Mouse (Mus musculus) bone marrow macrophage, adult 2 months (primary cell): ENCODE measurements around the gene Spats1. TPM values are rescaled to one million over a fixed set of nuclear protein-coding genes. Genes with fewer than 3 reads are reported as not detected.

Experiments used
- H3K27ac ChIP-seq: 2 replicates; pipeline ENCODE4 v1.5.1; 2012; ENCODE audit warnings: low read depth, low read length; ENCODE audit not compliant: insufficient read depth
- H3K4me1 ChIP-seq: 2 replicates; pipeline ENCODE4 v1.6.1; 2012; ENCODE audit warnings: low read length; ENCODE audit not compliant: control insufficient read depth, insufficient read depth
- H3K4me3 ChIP-seq: 2 replicates; pipeline ENCODE4 v1.5.1; 2012; ENCODE audit warnings: mild to moderate bottlenecking, low read length, moderate library complexity; ENCODE audit not compliant: insufficient read depth
- CTCF ChIP-seq: IDR thresholded peaks from 2 replicates; pipeline ENCODE4 v1.5.1; 2012; ENCODE audit warnings: low read depth, mild to moderate bottlenecking, low read length, moderate library complexity
- POLR2A ChIP-seq: IDR thresholded peaks from 2 replicates; pipeline ENCODE4 v1.6.1; 2012; ENCODE audit warnings: mild to moderate bottlenecking, low read depth, low read length, borderline replicate concordance
- polyA plus RNA-seq: library from polyadenylated mRNA; stranded (reverse); fragments of >200 nt; gene quantifications from 2 replicates; pipeline ENCODE4 v1.2.4, GENCODE M21; 2012; ENCODE audit not compliant: missing spikeins, insufficient read depth, insufficient read length

Spats1 gene
- not detected in 2 replicates for polyA plus RNA-seq

DNA sequence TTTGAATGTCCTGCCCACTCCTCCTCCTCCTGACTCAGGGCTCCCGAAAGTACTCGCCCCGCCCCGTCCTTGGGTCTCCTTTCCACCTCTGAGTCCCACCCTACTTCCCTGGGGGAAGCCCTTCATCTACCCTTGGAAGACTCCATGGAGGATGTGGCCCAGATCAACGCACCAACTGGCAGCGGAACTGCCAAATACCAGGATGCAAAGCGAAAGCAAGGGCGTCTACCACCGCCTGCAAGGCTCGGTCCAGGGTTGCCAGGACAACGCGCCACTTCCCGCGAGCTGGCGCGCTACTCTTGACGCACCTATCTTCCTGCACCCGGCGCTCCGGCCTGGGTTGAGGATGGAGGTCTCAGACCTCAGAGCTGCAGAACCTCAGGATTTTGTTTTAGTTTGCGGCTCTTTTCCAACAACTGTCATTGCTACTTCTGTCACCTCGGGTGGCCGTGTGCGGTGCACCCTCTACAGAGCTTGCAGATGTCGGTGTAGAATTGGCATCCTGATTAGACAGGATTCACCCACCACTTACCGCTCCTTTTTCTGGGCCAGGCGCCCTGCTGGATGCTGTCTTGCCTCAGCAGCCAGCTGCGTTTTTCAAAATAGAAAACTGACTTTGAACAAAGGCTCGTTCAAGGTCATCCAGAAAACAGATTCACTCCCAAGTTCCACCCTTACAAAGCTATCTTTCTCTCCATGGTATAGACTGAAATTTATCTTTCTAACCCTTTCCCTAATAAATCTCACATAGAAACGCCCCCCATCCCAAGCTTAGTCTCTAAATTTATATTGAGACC is at the start of gene Spats1:
Gene Spats1 (minus strand): TSS at position 747 of the 797 bp plus-strand sequence.
- Histone ChIP-seq H3K4me3 (peak within 1 kb of the TSS; percentile 57), H3K4me1 (peaks cover 6% of the 10 kb centered on the region), H3K27ac (no peak within 1 kb of the TSS)
- no peak for TF ChIP-seq POLR2A
- TF ChIP-seq CTCF: no peak

DNA sequence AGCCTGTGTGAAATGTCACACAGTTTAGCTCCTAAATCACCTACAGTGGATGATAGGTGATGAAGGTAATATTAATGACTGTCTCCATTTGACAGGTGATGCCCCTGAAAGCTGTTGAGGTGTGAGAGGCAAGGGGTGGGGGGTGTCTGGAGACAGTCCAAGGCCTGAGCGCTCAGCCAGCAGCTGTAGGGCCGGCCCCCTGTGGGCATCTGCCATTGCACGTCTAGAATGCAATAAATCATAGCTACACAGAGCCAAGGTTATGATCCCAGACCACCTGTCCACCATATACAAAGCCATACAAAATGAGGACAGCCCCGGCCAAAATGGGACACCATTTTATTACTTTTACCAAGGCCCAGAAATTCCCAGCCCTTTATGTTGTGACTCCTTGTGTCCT is 49.7 kb upstream of the Spats1 start:
- no peaks in the 10 kb centered on the region for H3K4me1 ChIP-seq
- no peak overlapping the region for H3K27ac ChIP-seq
- H3K4me3 ChIP-seq: no peak overlapping the region
- no peak for TF ChIP-seq CTCF
- TF ChIP-seq POLR2A: no peak

DNA sequence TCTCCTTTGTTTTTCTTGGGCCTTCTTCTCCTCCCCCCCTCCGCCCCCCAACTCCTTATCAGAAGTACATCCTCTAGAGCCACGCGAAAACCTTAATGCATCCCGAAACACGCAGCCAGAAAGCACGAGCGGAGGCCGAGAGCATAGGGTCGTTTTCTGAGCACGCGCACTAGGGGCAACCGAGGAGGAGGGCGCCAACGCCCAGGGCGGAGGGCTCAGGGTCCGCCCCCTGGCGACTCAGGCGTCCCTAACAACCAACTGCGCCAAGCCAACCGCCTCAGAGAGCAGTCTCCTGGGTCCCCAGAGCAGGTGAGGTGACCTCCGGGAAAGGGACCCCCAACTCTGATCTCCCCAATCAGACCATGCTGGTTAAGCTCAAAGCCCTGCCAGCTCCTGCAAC is 48.0 kb upstream of the Spats1 start, which contains the start of gene Tcte1:
Gene Tcte1 (plus strand): TSS at position 172 of the 400 bp plus-strand sequence.
- H3K4me3 ChIP-seq: no peak within 1 kb of the TSS
- TF ChIP-seq CTCF: no peak
- no peak for TF ChIP-seq POLR2A
- no peaks in the 10 kb centered on the region for H3K4me1 ChIP-seq
- H3K27ac ChIP-seq: no peak within 1 kb of the TSS

DNA sequence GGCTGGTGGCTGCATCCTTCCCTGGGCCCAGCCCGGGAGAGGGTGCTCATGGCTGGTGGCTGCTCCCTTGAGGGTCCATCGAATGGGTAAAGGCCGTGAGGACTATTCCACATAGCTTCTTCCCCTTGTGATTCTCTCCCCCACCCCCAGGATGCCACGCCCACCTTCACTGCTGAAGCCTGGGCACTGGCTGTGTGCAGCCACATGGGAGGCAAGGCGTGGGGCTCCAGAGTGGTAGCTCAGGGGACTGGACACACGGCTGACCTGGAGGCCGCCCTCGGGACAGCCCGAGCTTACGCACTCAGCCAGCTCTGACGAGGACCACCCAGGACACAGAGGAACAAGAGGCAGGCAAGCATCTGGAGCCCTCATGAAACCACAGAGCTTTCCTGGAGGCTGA is 44.9 kb upstream of the Spats1 start:
- no peak for TF ChIP-seq CTCF
- TF ChIP-seq POLR2A: no peak
- Histone ChIP-seq H3K4me1 (no peaks in the 10 kb centered on the region), H3K27ac (no peak overlapping the region), H3K4me3 (no peak overlapping the region)

DNA sequence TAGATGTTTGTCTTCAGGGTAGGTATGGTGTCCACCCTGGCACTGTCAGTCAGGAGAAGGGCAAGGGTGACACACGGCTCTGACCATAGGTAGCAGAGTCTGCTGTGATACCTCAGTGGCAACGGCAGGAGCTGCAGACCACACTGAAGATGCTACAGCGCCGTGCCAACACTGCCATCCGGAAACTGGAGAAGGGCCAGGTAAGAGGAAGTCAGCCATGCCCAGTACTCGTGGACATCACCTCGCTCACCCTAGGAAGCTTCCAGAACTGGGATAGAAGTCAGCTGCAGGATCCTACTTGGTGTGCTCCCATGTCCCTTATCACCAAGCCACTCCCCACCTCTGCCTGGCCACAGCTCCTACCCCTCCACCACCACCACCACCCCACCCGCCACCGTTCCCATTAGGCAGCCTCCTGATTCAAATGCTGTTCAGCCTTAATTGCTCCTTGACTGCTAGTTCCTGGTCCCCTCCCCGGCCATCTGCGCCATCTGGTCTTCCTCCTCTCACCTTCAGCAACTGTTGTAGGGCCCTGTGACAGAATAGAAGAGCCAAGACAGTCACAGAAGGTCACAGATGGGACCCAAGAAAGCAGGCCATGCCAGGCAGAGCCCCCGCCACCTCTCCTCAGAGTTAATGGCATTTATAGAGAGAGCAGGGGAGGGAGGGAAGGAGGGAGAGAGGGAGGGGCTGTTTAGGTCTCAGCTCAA is 43.7 kb upstream of the Spats1 start:
- Histone ChIP-seq H3K4me1 (no peaks in the 10 kb centered on the region), H3K4me3 (no peak overlapping the region), H3K27ac (no peak overlapping the region)
- no peak for TF ChIP-seq POLR2A
- TF ChIP-seq CTCF: no peak

DNA sequence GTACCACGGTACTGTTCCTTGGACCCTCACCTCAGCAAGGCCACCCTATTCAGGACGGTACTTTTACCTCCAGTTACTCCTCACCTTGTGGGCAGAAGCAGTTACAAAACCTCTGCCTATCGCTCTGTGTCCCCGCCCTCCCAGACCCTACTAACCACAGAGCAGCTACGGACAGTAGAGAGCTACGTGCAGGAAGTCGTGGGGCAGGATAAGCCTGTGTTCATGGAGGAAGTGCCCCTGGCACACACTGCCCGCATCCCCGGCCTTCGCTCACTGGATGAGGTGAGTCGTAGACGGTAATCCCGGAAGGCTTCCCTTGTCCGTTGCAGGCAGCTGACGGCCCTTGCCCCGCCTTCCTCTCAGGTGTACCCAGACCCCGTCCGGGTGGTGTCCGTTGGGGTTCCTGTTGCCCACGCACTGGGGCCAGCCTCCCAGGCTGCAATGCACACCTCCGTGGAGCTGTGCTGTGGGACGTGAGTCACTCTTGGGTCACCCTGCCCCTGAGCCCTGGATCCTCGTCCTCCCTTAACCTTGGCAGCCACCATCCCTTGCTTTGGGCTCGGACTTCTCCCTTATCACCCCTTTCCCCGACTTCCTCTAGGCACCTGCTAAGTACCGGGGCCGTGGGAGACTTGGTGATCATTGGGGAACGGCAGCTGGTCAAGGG is 42.5 kb upstream of the Spats1 start:
- no peaks in the 10 kb centered on the region for H3K4me1 ChIP-seq
- H3K4me3 ChIP-seq: no peak overlapping the region
- no peak overlapping the region for H3K27ac ChIP-seq
- TF ChIP-seq POLR2A: no peak
- TF ChIP-seq CTCF: no peak

DNA sequence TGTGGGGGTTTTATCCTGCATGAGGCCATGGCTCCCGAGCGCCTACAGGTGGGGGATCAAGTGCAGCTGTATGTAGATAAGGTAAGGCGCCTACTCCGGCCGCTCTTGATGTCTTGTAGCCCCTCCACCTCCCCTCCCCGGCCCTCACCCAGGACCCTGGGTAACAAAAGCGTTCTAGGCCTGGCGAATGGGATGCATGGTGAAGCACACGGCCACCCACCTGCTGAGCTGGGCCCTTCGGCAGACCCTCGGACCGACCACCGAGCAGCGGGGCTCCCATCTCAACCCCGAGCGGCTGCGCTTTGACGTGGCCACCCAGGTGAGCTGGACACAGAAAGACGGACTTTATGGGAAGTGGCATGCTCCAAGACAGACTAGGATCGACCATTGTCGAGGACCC is 41.9 kb upstream of the Spats1 start:
- Histone ChIP-seq H3K4me3 (no peak overlapping the region), H3K4me1 (no peaks in the 10 kb centered on the region), H3K27ac (no peak overlapping the region)
- no peak for TF ChIP-seq CTCF
- no peak for TF ChIP-seq POLR2A

DNA sequence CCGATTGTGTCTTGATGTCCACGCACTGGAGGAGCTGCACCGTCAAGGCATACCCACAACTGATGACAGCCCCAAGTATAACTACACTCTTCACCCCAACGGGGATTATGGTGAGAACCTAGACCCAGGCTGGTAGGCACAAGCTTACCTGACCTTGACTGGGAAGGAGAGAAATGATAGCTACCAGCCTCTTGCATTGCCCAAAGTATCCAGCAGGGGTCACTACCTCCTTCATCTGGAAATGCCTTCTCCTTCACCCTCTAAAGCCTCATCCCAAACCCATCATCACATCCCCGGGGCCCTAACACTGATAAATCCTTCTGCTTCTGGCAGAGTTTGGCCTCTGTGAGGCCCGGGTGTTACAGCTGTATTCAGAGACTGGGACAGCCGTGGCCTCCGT is 41.3 kb upstream of the Spats1 start:
- TF ChIP-seq CTCF: peak; percentile 71
- TF ChIP-seq POLR2A: no peak
- H3K27ac ChIP-seq: no peak overlapping the region
- no peaks in the 10 kb centered on the region for H3K4me1 ChIP-seq
- H3K4me3 ChIP-seq: no peak overlapping the region

DNA sequence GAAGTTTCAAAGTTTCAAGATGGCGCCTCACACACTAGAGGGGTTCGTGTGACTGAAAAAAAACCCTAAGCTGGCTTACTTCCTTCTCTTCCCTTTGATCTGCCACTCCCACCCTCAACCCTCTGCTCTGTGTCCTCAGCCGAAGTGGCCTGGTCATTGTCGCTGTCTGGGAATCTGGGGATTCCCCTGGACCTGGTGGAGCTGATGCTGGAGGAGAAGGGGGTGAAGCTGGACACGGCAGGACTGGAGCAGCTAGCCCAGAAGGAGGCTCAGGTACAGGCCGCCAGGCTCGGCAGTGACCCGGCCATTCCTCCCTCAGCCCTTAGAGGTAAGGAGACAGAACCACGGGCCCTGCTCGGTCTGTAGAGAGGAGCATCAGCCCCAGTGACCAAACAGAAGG is 40.6 kb upstream of the Spats1 start:
- Histone ChIP-seq H3K4me1 (no peaks in the 10 kb centered on the region), H3K27ac (no peak overlapping the region), H3K4me3 (no peak overlapping the region)
- no peak for TF ChIP-seq POLR2A
- no peak for TF ChIP-seq CTCF

DNA sequence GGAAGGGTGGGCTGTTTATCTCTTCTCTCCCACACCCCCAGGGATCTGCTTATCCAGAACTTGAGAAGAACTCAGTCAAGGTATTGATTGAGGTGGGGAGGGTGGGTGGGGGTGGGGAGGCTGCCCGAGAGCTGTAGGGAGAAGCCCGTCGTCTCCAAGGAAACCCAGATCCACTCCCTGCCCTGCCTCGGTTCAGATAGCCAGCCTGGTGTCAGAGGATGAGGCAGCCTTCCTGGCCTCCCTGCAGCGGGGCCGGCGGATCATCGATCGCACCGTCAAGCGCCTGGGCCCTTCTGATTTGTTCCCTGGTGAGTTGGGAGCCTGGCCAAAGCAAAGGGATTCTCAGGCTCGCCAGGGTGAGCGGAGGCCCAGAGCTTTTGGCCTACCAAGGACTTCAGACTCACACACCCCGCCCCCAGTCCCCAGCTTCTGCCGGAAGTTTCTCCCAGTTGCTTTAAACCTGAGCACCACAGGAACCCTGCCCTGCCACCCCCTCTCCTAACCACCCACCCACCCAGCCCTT is 40.0 kb upstream of the Spats1 start:
- Histone ChIP-seq H3K27ac (no peak overlapping the region), H3K4me1 (no peaks in the 10 kb centered on the region), H3K4me3 (no peak overlapping the region)
- TF ChIP-seq POLR2A: no peak
- TF ChIP-seq CTCF: no peak
